Mouse (Mus musculus) thymus, adult 18-20 months (tissue): ENCODE data around the gene Mogs.
A peak's percentile ranks its signal among the peaks of the same experiment; 100 is the strongest.
"Not testable (repeated sequence)": the region's sequence is repeated elsewhere in the genome, so short reads cannot be mapped to it uniquely, and the experiment has no call there.

Experiments used
- DNase-seq, 2 experiments: peaks; one replicate each; pipeline ENCODE4 v3.0.0; 2022; ENCODE audit warnings: mixed read lengths in 2 of 2

Gene Mogs

DNA sequence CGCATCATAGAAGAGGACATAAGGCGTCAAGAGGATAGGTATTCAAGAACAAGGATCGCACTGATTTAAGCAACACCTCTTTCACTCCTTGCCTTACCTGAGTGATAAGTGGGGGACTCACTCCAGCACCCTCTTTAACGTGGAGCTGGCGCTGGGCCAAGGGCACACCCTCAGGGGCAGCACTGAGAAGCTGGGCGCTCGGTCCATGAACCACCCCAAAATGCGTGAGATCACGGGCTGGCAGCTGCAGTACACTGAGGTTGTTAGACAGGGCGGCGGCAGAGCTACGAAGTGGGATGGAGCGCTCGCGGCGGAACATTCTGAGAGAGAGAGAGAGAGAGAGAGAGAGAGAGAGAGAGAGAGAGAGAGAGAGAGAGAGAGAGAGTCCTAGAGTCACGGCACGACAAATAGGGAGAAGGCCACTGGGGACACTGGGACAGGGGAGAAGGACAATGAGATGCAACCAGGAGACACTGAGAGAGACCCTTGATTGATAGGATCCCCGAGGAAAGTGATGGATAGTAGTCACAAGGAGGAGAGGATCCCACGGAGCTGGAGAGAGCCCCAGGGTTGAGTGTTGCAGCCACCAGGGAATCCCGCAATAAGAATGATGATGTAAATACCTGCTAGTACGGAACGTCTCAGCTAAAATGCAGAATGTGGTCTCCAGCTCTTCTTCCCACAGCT, 40.4 kb downstream of the Mogs start:
- DNase-seq = no peak

- DNase-seq = no peak
Measured at GRCm38 (mm10) chr6:83156259-83156684, 41.0 kb downstream of the Mogs start, which contains the start of the genes Wdr54 and 1700003E16Rik. Gene Wdr54 (minus strand): TSS chr6:83156397. Gene 1700003E16Rik (plus strand): TSS chr6:83156404.

GRCm38 (mm10) chr6:83159456-83159855, 44.2 kb downstream of the Mogs start:
- DNase-seq = not testable (repeated sequence)

DNA sequence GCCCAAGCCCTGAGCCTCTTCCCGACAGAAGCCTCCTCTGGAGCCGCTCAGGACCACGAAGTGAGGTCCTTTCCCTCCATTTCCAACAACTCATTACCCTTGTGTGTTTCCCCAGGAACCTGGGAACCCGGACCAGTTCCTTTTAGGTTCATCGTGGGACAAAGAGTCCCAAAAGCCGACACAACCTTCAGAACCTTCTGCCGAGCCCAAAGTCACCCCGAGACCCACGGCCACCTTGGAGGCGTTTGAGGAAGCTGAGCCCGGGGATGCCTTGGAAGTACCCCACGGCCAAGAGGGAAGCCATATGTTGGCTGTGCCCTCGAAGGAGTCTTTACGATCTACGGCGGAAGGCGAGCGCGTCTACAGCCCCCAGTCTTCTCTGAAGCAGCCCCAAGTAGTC, 46.1 kb downstream of the Mogs start:
- DNase-seq = no peak

GRCm38 (mm10) chr6:83161921-83162641, 46.8 kb downstream of the Mogs start:
- DNase-seq = peak in 1 of 2 experiments; percentile 14

GRCm38 (mm10) chr6:83162701-83163100, 47.4 kb downstream of the Mogs start:
- peak in 1 of 2 experiments; percentile 26 for DNase-seq

- DNase-seq = no peak
Measured at GRCm38 (mm10) chr6:83165026-83165606, 49.8 kb downstream of the Mogs start.

DNA sequence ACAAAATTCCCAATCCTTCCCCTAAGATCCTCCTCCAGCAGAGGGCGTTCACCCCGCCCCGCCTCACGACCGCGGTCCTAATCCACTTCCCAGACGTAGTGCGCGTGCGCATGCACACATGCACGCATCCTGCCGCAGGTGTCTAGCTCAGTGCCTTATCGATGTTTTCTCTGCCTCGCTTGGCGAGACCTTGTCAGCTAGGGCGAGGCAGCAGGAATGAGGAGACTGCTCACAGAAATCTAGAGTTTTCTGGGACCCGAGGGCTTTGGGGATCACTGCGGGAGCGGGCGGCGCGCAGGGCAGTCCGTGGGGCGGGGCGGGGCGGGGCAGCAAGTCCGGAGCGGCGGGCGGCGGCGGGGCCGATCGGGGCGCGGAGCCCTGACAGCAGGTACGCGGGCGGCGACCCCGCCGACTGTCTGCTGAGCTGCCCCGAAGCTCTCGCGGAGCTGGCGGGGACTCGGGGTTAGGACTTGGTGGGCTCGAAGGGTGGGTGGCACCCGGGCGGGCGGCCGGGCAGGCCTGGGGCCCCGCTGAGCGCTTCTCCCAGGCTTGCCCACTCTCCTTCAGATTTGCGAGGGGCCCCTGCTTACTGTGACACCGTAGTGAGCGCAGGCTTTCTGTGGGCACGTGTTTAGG, 50.4 kb downstream of the Mogs start, which contains the start of gene Dctn1:
TSS of gene Dctn1 (plus strand) at position 314 of the 636 bp plus-strand sequence.
- peak; percentile 86 to 87 for DNase-seq

DNA sequence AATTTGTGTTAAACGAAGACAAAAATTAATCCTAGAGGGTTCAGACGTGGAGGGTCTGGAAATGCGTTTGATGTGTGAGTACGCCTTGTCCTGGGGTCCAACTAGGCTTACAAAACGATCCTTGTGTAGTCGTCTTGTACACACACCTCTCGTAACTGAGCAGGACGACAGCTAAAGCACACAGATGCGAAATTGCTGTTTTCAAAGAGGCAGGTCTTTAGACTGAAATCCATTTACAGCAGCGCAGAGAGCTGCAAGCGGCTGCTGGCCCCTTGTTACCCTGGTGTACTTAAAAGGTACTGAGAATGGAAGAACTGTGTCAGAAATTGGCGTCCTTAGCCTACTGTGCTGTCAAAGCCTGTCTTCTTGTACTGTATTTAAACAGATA, 50.9 kb downstream of the Mogs start:
- no peak for DNase-seq
